Mouse (Mus musculus): ENCODE data around the gene 9230112D13Rik. TPM values are rescaled to one million over a fixed set of nuclear protein-coding genes. Genes with fewer than 3 reads are reported as not detected.

9230112D13Rik gene
- polyA plus RNA-seq, 1 experiment from 2014 or later = not detected

DNA sequence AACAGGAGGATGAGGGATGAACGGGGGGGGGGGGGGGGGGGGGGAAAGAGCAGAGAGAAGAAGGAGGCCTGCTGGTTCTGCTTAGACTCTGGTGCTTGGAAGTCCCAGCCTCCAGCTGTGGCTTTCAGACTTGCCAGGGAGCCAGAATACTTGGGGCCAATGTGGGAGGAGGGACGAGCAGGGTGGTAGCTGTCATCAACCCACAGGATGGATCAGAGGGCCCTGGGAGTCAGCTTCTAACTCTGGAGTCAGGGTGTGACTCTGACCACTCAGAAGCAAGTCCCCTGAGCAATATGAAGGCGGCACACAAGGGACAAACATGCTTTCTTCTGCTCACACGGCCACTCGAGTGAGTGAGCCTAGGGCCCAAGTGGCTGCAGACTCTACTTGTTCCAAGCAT lies 42.0 kb upstream of the 9230112D13Rik start:
- Histone ChIP-seq H3K27ac (no peak overlapping the region), H3K4me1 (replicated peaks; ENCODE audit: control insufficient read depth, insufficient read depth, low read length) (no peaks in the 10 kb centered on the region), H3K4me3 (replicated peaks; ENCODE audit: low read length) (no peak overlapping the region), H3K4me2 (replicated peaks) (no peak overlapping the region), H3K9ac (no peak overlapping the region), H3K9me3 (ENCODE audit: control insufficient read depth, low read length) (no peaks in the 10 kb centered on the region), H3K27me3 (ENCODE audit: control insufficient read depth, insufficient read depth, low read length) (no peaks in the 10 kb centered on the region), H3K36me3 (replicated peaks; ENCODE audit: control insufficient read depth, insufficient read depth) (no peaks in the 10 kb centered on the region)
- DNase-seq (ENCODE audit: low spot score) = no peak
- ATAC-seq (ENCODE audit: low FRiP score) = no peak
- WGBS = 63% methylated on average over 5 of the region's 5 CpGs

GRCm38 (mm10) chr14:34562393-34562792 lies 39.8 kb upstream of the 9230112D13Rik start:
- WGBS = 29% methylated on average over 2 of the region's 2 CpGs
- Histone ChIP-seq H3K4me3 (replicated peaks; ENCODE audit: low read length) (no peak overlapping the region), H3K4me2 (replicated peaks) (no peak overlapping the region), H3K9ac (no peak overlapping the region), H3K4me1 (replicated peaks; ENCODE audit: control insufficient read depth, insufficient read depth, low read length) (no peaks in the 10 kb centered on the region), H3K36me3 (replicated peaks; ENCODE audit: control insufficient read depth, insufficient read depth) (no peaks in the 10 kb centered on the region), H3K27ac (no peak overlapping the region), H3K9me3 (ENCODE audit: control insufficient read depth, low read length) (no peaks in the 10 kb centered on the region), H3K27me3 (ENCODE audit: control insufficient read depth, insufficient read depth, low read length) (no peaks in the 10 kb centered on the region)
- no peak for DNase-seq (ENCODE audit: low spot score)
- no peak for ATAC-seq (ENCODE audit: low FRiP score)

GRCm38 (mm10) chr14:34561647-34562046 lies 39.0 kb upstream of the 9230112D13Rik start:
- Histone ChIP-seq H3K4me3 (replicated peaks; ENCODE audit: low read length) (no peak overlapping the region), H3K27me3 (ENCODE audit: control insufficient read depth, insufficient read depth, low read length) (no peaks in the 10 kb centered on the region), H3K4me2 (replicated peaks) (no peak overlapping the region), H3K4me1 (replicated peaks; ENCODE audit: control insufficient read depth, insufficient read depth, low read length) (no peaks in the 10 kb centered on the region), H3K36me3 (replicated peaks; ENCODE audit: control insufficient read depth, insufficient read depth) (no peaks in the 10 kb centered on the region), H3K9ac (no peak overlapping the region), H3K27ac (no peak overlapping the region), H3K9me3 (ENCODE audit: control insufficient read depth, low read length) (no peaks in the 10 kb centered on the region)
- WGBS = 91% methylated on average over 8 of the region's 8 CpGs
- no peak for DNase-seq (ENCODE audit: low spot score)
- ATAC-seq (ENCODE audit: low FRiP score) = no peak

DNA sequence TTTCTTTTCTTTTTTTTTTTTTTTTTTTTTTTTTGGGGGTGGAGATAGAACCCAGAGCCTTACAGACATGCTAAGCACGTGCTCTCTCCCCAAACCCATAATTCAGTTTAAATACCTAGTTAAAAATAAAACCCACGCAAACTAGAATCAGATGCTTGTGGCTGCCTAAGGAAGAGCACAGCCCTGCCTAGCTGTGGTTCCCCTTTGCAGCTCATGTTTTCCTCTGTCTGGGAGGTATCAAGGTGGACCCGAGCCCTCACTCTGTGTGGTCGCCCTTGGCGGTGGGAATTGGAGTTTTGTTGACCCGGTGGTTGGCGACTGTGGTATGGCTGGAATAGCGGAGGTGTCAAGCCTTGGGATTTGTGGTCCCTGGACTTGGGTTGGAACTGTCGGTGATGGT lies 36.3 kb upstream of the 9230112D13Rik start:
- ATAC-seq (ENCODE audit: low FRiP score) = no peak
- WGBS = 94% methylated on average over 9 of the region's 9 CpGs
- H3K4me1 ChIP-seq (replicated peaks; ENCODE audit: control insufficient read depth, insufficient read depth, low read length) = no peaks in the 10 kb centered on the region
- no peak overlapping the region for H3K4me2 ChIP-seq (replicated peaks)
- no peak overlapping the region for H3K27ac ChIP-seq
- no peak overlapping the region for H3K9ac ChIP-seq
- no peaks in the 10 kb centered on the region for H3K36me3 ChIP-seq (replicated peaks; ENCODE audit: control insufficient read depth, insufficient read depth)
- no peak overlapping the region for H3K4me3 ChIP-seq (replicated peaks; ENCODE audit: low read length)
- no peak for DNase-seq (ENCODE audit: low spot score)
- no peaks in the 10 kb centered on the region for H3K27me3 ChIP-seq (ENCODE audit: control insufficient read depth, insufficient read depth, low read length)
- no peaks in the 10 kb centered on the region for H3K9me3 ChIP-seq (ENCODE audit: control insufficient read depth, low read length)

- H3K27me3 ChIP-seq (ENCODE audit: control insufficient read depth, insufficient read depth, low read length) = no peaks in the 10 kb centered on the region
- ATAC-seq (ENCODE audit: low FRiP score) (no peak), DNase-seq (ENCODE audit: low spot score) (no peak)
- no peak overlapping the region for H3K4me2 ChIP-seq (replicated peaks)
- no peak overlapping the region for H3K27ac ChIP-seq
- H3K36me3 ChIP-seq (replicated peaks; ENCODE audit: control insufficient read depth, insufficient read depth) = no peaks in the 10 kb centered on the region
- H3K4me1 ChIP-seq (replicated peaks; ENCODE audit: control insufficient read depth, insufficient read depth, low read length) = no peaks in the 10 kb centered on the region
- 57% methylated on average over 13 of the region's 13 CpGs for WGBS
- no peak overlapping the region for H3K4me3 ChIP-seq (replicated peaks; ENCODE audit: low read length)
- H3K9ac ChIP-seq = no peak overlapping the region
- H3K9me3 ChIP-seq (ENCODE audit: control insufficient read depth, low read length) = no peaks in the 10 kb centered on the region
These were observed 32.6 kb upstream of the 9230112D13Rik start for GRCm38 (mm10) chr14:34555211-34555610.

DNA sequence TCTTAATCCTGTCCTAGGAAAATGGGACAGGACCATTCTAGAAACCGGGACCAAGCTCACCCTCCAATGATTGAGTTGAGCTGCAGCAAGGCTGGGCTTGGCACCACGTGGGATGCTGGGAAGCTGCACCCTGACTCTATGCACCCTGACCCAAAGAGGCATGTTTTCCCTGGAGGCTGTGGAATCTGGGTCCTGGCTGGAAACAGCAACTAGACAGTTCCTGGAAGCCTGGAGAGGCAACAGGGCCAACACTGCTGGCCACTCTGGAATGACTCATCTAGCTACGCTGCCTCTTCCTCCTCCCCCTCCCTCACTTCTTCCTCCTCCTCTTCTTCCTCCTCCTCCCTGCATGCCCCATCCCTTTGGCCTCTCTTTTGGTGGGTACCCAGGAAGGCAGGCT lies 31.4 kb upstream of the 9230112D13Rik start:
- Histone ChIP-seq H3K27me3 (ENCODE audit: control insufficient read depth, insufficient read depth, low read length) (no peaks in the 10 kb centered on the region), H3K36me3 (replicated peaks; ENCODE audit: control insufficient read depth, insufficient read depth) (no peaks in the 10 kb centered on the region), H3K4me1 (replicated peaks; ENCODE audit: control insufficient read depth, insufficient read depth, low read length) (no peaks in the 10 kb centered on the region), H3K27ac (no peak overlapping the region), H3K4me2 (replicated peaks) (no peak overlapping the region), H3K9ac (no peak overlapping the region), H3K4me3 (replicated peaks; ENCODE audit: low read length) (no peak overlapping the region), H3K9me3 (ENCODE audit: control insufficient read depth, low read length) (no peaks in the 10 kb centered on the region)
- WGBS = 70% methylated on average over 3 of the region's 3 CpGs
- ATAC-seq (ENCODE audit: low FRiP score) (no peak), DNase-seq (ENCODE audit: low spot score) (no peak)

GRCm38 (mm10) chr14:34553470-34553869 lies 30.9 kb upstream of the 9230112D13Rik start:
- 94% methylated on average over 6 of the region's 6 CpGs for WGBS
- DNase-seq (ENCODE audit: low spot score) (no peak), ATAC-seq (ENCODE audit: low FRiP score) (no peak)
- Histone ChIP-seq H3K4me1 (replicated peaks; ENCODE audit: control insufficient read depth, insufficient read depth, low read length) (no peaks in the 10 kb centered on the region), H3K9ac (no peak overlapping the region), H3K4me3 (replicated peaks; ENCODE audit: low read length) (no peak overlapping the region), H3K4me2 (replicated peaks) (no peak overlapping the region), H3K27ac (no peak overlapping the region), H3K27me3 (ENCODE audit: control insufficient read depth, insufficient read depth, low read length) (no peaks in the 10 kb centered on the region), H3K36me3 (replicated peaks; ENCODE audit: control insufficient read depth, insufficient read depth) (no peaks in the 10 kb centered on the region), H3K9me3 (ENCODE audit: control insufficient read depth, low read length) (no peaks in the 10 kb centered on the region)

DNA sequence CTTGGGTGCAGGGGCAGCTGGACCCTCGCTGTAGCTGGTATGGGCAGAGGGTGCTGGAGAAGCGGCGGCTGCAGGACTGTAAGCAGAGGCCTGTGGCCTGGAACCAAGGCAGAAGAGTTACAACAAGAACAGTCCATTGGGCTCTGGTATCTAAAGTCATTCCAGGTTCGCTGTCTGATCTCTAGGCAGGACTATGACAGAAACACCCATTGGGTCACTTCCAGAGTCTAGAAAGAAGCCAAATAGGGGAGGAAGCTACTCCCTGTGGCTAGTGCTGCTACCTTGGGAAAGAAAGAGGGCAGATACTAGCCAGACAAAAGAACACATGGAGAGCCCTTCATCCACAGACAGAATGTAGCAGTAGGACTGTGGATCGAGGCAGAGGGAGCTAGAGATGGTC lies 29.6 kb upstream of the 9230112D13Rik start:
- Histone ChIP-seq H3K9me3 (ENCODE audit: control insufficient read depth, low read length) (no peaks in the 10 kb centered on the region), H3K9ac (no peak overlapping the region), H3K27me3 (ENCODE audit: control insufficient read depth, insufficient read depth, low read length) (no peaks in the 10 kb centered on the region), H3K4me2 (replicated peaks) (no peak overlapping the region), H3K4me3 (replicated peaks; ENCODE audit: low read length) (no peak overlapping the region), H3K36me3 (replicated peaks; ENCODE audit: control insufficient read depth, insufficient read depth) (no peaks in the 10 kb centered on the region), H3K27ac (no peak overlapping the region), H3K4me1 (replicated peaks; ENCODE audit: control insufficient read depth, insufficient read depth, low read length) (no peaks in the 10 kb centered on the region)
- DNase-seq (ENCODE audit: low spot score) (no peak), ATAC-seq (ENCODE audit: low FRiP score) (no peak)
- 91% methylated on average over 5 of the region's 5 CpGs for WGBS

- H3K27me3 ChIP-seq (ENCODE audit: control insufficient read depth, insufficient read depth, low read length) = no peaks in the 10 kb centered on the region
- H3K4me2 ChIP-seq (replicated peaks) = peak overlapping the region; percentile 73
- WGBS = under 1% methylated on average over 55 of the region's 55 CpGs
- H3K9ac ChIP-seq = peak overlapping the region; percentile 82
- H3K9me3 ChIP-seq (ENCODE audit: control insufficient read depth, low read length) = no peaks in the 10 kb centered on the region
- peak; percentile 94 for ATAC-seq (ENCODE audit: low FRiP score)
- peak; percentile 94 for DNase-seq (ENCODE audit: low spot score)
- H3K27ac ChIP-seq = peak overlapping the region; percentile 84
- H3K36me3 ChIP-seq (replicated peaks; ENCODE audit: control insufficient read depth, insufficient read depth) = no peaks in the 10 kb centered on the region
- H3K4me1 ChIP-seq (replicated peaks; ENCODE audit: control insufficient read depth, insufficient read depth, low read length) = no peaks in the 10 kb centered on the region
- H3K4me3 ChIP-seq (replicated peaks; ENCODE audit: low read length) = peak overlapping the region; percentile 73
These were observed 26.5 kb upstream of the 9230112D13Rik start for GRCm38 (mm10) chr14:34549004-34549671.

Data from hindbrain, embryonic 14.5 days (tissue).